Mouse (Mus musculus) subcutaneous adipose tissue, adult 2 months (tissue): ENCODE results near the gene Npcd. TPM values are rescaled to one million over a fixed set of nuclear protein-coding genes. Genes with fewer than 3 reads are reported as not detected.

Experiments
- polyA plus RNA-seq: library from polyadenylated mRNA; depleted of rRNA; stranded (reverse); fragments of >200 nt; gene quantifications from 2 replicates; pipeline ENCODE4 v1.2.3, GENCODE M21; 2012; ENCODE audit warnings: low replicate concordance; rRNA removed

Npcd gene
- polyA plus RNA-seq = 0.39 TPM in 1 of 2 replicates, not detected in the other

DNA sequence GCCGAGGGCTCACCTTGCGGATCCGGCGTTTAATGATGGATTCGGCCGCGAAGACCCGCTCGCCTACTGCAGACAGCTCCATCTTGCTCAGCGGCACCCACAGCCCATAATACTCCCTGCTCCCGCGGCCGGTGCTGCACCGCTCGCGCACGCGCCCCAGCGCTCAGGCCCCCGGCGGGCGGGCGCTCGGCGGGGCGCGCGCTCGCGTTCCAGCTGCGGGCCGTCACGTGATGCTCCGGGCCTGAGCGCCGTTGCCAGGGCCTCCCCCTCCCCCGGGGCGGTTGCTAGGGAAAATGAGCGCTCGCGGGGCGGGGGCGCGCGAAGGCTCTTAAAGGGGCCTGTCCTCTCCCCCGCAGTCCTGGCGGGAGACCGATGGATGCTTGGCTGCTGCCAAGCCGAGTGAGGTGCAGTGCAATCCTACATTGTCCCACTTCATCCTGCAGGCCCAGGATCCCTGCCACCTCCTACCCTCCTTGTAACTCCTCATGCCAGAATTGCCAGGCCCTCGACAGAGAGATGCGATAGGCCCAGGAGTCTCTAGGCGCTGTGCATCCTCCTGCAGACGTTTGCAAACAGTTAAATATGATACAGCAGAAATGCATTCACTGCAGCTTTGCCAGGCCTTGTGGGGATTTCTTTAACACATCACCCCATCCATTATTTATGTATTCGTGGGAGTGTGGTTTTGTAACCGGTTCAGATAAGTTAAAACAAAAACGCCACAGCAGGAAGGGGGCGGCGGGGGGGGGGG, at the start of gene Npcd, which contains the start of gene Cbx6:
Npcd (minus strand) TSS at position 108 of the 751 bp plus-strand sequence.
Cbx6 (minus strand) TSS at position 559 of the 751 bp plus-strand sequence.

DNA sequence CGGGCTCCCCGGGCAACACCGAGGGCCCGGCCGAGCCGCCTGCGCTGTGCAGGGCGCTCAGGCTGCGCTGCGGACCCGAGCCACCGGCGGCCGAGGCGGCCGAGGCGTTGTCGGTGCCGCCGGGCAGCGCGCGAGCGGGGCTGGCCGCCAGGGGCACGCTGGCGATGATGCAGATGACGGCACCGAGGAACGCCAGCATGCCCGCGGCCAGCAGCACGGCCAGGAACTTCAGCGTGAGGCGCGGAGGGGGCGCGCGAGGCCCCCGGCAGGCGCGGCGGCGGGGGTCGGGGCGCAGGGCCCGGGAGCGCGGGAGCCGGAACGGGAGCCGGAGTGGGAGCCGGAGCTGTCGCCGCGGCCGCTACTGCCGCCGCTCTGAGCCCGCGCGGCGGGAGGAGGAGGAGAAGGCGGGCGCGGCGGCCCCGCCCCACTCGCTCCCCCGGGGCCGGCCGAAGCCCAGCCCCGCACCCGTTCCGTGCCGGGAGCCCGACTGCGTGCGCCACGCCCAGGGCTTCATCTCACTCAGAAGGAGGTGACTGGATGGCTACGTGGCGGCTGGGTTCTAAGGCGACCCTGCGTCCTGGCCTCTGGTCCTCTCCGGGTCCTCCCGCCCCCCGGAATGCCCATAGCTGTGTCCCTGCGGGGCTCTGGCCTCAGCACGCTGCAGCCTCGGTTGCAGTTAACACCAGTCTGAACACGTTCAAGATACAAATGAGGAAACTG, 29.5 kb downstream of the Npcd start, which contains the start of gene Nptxr:
Nptxr (minus strand) TSS at position 415 of the 720 bp plus-strand sequence.

DNA sequence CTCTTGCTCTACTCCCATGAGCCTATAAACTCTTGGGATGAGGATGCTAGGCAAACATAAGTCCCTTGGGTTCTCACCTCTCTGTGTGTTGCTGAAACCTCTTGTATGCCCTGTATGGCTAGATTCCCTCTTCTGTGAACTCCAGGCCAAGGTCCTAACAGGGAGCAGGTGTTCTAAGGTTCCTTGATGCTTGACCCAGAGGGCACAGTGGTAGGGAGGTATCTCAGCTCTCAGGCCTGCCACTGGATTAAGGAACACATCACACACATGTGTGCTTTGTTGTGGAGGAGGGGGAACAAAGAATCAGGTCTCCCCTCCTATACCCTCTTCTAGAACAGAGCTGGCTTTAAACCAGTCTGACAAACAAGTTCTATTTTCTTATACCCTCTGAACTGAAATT, 56.3 kb downstream of the Npcd start, which contains the start of gene Dnal4:
Dnal4 (minus strand) TSS at position 101 of the 400 bp plus-strand sequence.

GRCm38 (mm10) chr15:79741921-79742705, 91.9 kb downstream of the Npcd start, which contains the start of gene Sun2:
Gene Sun2, minus strand, starts transcription at chr15:79742536.

Other genes with a start within 250 kb of the Npcd start
- gene Dmc1, start 229.1 kb downstream of the Npcd start, polyA plus RNA-seq = 0.11 and 0.93 TPM in 2 replicates
- 1.5 and 2.9 TPM in 2 replicates for gene Fam227a, start 175.3 kb downstream of the Npcd start, polyA plus RNA-seq
- gene Cby1, start 175.0 kb downstream of the Npcd start, polyA plus RNA-seq = 10.0 and 15.2 TPM in 2 replicates
- 44.8 and 56.3 TPM in 2 replicates for gene Tomm22, start 163.4 kb downstream of the Npcd start, polyA plus RNA-seq
- 24.4 and 34.9 TPM in 2 replicates for gene Josd1, start 146.3 kb downstream of the Npcd start, polyA plus RNA-seq
- gene Gtpbp1, start 143.4 kb downstream of the Npcd start, polyA plus RNA-seq = 27.3 and 47.4 TPM in 2 replicates
- gene Sun2, start 91.7 kb downstream of the Npcd start, polyA plus RNA-seq = 90.4 and 103 TPM in 2 replicates
- gene Dnal4, start 56.4 kb downstream of the Npcd start, polyA plus RNA-seq = 32.6 and 59.1 TPM in 2 replicates
- 1.6 and 6.3 TPM in 2 replicates for gene Nptxr, start 29.5 kb downstream of the Npcd start, polyA plus RNA-seq
- 36.5 and 153 TPM in 2 replicates for gene Cbx6, start 451 bp upstream of the Npcd start, polyA plus RNA-seq
- 41.3 and 41.4 TPM in 2 replicates for gene Apobec3, start 57.4 kb upstream of the Npcd start, polyA plus RNA-seq
- gene Cbx7, start 136.9 kb upstream of the Npcd start, polyA plus RNA-seq = 26.7 and 34.0 TPM in 2 replicates
- gene Pdgfb, start 180.7 kb upstream of the Npcd start, polyA plus RNA-seq = 35.6 and 65.6 TPM in 2 replicates